25 mouse cellular contexts compared by ENCODE assay signal in the genomic region with DNA sequence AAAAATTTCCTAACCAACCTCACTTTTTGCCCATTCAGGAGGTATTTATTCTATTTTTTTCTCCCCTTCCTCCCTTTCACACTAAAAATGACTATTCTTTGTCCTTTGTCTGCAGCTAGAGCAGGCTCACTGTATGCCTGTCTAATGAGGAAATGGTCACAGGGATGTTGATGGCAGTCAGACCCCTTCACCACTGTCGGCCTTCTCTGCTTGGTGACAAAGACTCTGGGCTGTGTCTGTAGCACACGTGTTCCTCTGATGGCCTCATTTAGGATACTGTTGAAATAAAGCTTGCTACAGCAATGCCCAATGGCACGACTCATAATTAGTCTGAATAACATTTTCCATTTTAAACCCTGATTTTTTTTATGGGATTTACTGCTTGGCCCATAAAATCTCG.
DNase-seq lines count a peak whose midpoint lies in the region; ATAC-seq and TF ChIP-seq lines count a peak whose summit lies in the region.
"Had no signal": no experiment of that assay in that cellular context is flagged by ENCODE, and none has a peak within 500 bp of the region (broad histone marks: within the 10 kb centered on the region; RNA-seq: fewer than 3 reads in every experiment).

No protein-coding gene starts in this region.

- no peak for DNase-seq in limb, embryonic 10.5 days (ENCODE audit: low spot score)
- peak; percentile 55 for DNase-seq in brain, embryonic 14.5 days (ENCODE audit: low read depth)
- no peak for DNase-seq in limb, embryonic 14.5 days (ENCODE audit: low spot score)
- DNase-seq in frontal cortex, postnatal 25 days (ENCODE audit: low spot score in 2 of 2) = no peak
- DNase-seq: adrenal gland, adult 8-10 months; adrenal gland, postnatal 25 days; cerebellum, adult 11 months; cerebellum, adult 2 months; cerebellum, adult 9-11 months; cerebellum, postnatal 25 days; gastrocnemius, postnatal 25 days; heart, adult 2 months had no signal

- H3K4me1 ChIP-seq in forebrain, embryonic 16.5 days (replicated peaks; ENCODE audit: control insufficient read depth, insufficient read depth, low read length) = 0 out of 2 replicates have a peak, but pooled peaks cover 3% of the 10 kb centered on the region
- H3K4me1 ChIP-seq in forebrain, embryonic 12.5 days = no peaks in the 10 kb centered on the region
- H3K4me1 ChIP-seq in limb, embryonic 12.5 days (replicated peaks) = peaks cover 26% of the 10 kb centered on the region
- peaks cover 13% of the 10 kb centered on the region for H3K4me1 ChIP-seq in limb, embryonic 10.5 days
- peaks cover 20% of the 10 kb centered on the region for H3K4me1 ChIP-seq in limb, embryonic 14.5 days (ENCODE audit: control insufficient read depth, insufficient read depth, low read length)
- H3K4me1 ChIP-seq: embryonic facial prominence, embryonic 12.5 days; heart, embryonic 10.5 days; hindbrain, embryonic 12.5 days had no signal

- TF ChIP-seq CTCF in brain, embryonic 14.5 days (IDR thresholded peaks at IDR 0.05; ENCODE audit: borderline replicate concordance, extremely low read depth, insufficient read depth, insufficient read length) = no peak

- no peak overlapping the region for H3K4me2 ChIP-seq in forebrain, embryonic 16.5 days (ENCODE audit: low read length)
- no peak overlapping the region for H3K4me2 ChIP-seq in forebrain, embryonic 12.5 days
- no peak overlapping the region for H3K4me2 ChIP-seq in limb, embryonic 12.5 days
- no peak overlapping the region for H3K4me2 ChIP-seq in limb, embryonic 14.5 days (replicated peaks; ENCODE audit: low read depth, low read length, severe bottlenecking)
- H3K4me2 ChIP-seq: embryonic facial prominence, embryonic 12.5 days; embryonic facial prominence, embryonic 15.5 days; forebrain, embryonic 15.5 days; heart, embryonic 13.5 days; hindbrain, embryonic 12.5 days; hindbrain, embryonic 15.5 days had no signal

- no peaks in the 10 kb centered on the region for H3K27me3 ChIP-seq in forebrain, embryonic 16.5 days (replicated peaks; ENCODE audit: control insufficient read depth, insufficient read depth, low read length)
- H3K27me3 ChIP-seq in forebrain, embryonic 12.5 days = no peaks in the 10 kb centered on the region
- no peaks in the 10 kb centered on the region for H3K27me3 ChIP-seq in limb, embryonic 12.5 days
- no peaks in the 10 kb centered on the region for H3K27me3 ChIP-seq in limb, embryonic 10.5 days (ENCODE audit: low read depth, poor library complexity, severe bottlenecking)
- H3K27me3 ChIP-seq in limb, embryonic 14.5 days (ENCODE audit: control insufficient read depth, insufficient read depth, low read length) = no peaks in the 10 kb centered on the region
- H3K27me3 ChIP-seq: embryonic facial prominence, embryonic 12.5 days; embryonic facial prominence, embryonic 15.5 days; forebrain, embryonic 15.5 days; heart, embryonic 13.5 days; hindbrain, embryonic 12.5 days; hindbrain, embryonic 15.5 days had no signal

- no peaks in the 10 kb centered on the region for H3K36me3 ChIP-seq in forebrain, embryonic 16.5 days (ENCODE audit: control insufficient read depth, insufficient read depth)
- no peaks in the 10 kb centered on the region for H3K36me3 ChIP-seq in forebrain, embryonic 12.5 days (replicated peaks)
- no peaks in the 10 kb centered on the region for H3K36me3 ChIP-seq in limb, embryonic 12.5 days
- H3K36me3 ChIP-seq in limb, embryonic 10.5 days = no peaks in the 10 kb centered on the region
- H3K36me3 ChIP-seq in limb, embryonic 14.5 days (ENCODE audit: control insufficient read depth, insufficient read depth, low read length) = no peaks in the 10 kb centered on the region
- H3K36me3 ChIP-seq: embryonic facial prominence, embryonic 12.5 days; embryonic facial prominence, embryonic 15.5 days; forebrain, embryonic 15.5 days; heart, embryonic 10.5 days; heart, embryonic 13.5 days; hindbrain, embryonic 12.5 days; hindbrain, embryonic 15.5 days had no signal

- no peak overlapping the region for H3K27ac ChIP-seq in forebrain, embryonic 16.5 days (ENCODE audit: low read length)
- no peak overlapping the region for H3K27ac ChIP-seq in forebrain, embryonic 12.5 days
- peak overlapping the region; percentile 72 for H3K27ac ChIP-seq in limb, embryonic 12.5 days
- no peak overlapping the region for H3K27ac ChIP-seq in limb, embryonic 10.5 days
- H3K27ac ChIP-seq in limb, embryonic 14.5 days (replicated peaks; ENCODE audit: low read depth, low read length) = peak overlapping the region; percentile 33; the same call in 1 of the 2 replicates
- H3K27ac ChIP-seq: embryonic facial prominence, embryonic 12.5 days; embryonic facial prominence, embryonic 15.5 days; forebrain, embryonic 15.5 days; heart, adult 2 months; heart, embryonic 10.5 days; heart, embryonic 13.5 days; hindbrain, embryonic 12.5 days; hindbrain, embryonic 15.5 days had no signal

- TF ChIP-seq POLR2A in brain, embryonic 14.5 days (IDR thresholded peaks at IDR 0.05; ENCODE audit: borderline replicate concordance, extremely low read depth, insufficient read depth, insufficient read length, poor library complexity, severe bottlenecking) = no peak
- TF ChIP-seq POLR2A in limb, embryonic 14.5 days (IDR thresholded peaks at IDR 0.05; ENCODE audit: borderline replicate concordance, extremely low read depth, insufficient read depth, insufficient read length) = no peak

- H3K9me3 ChIP-seq in forebrain, embryonic 16.5 days (ENCODE audit: control insufficient read depth, low read length) = no peaks in the 10 kb centered on the region
- H3K9me3 ChIP-seq in forebrain, embryonic 12.5 days = no peaks in the 10 kb centered on the region
- H3K9me3 ChIP-seq in limb, embryonic 12.5 days = no peaks in the 10 kb centered on the region
- H3K9me3 ChIP-seq in limb, embryonic 10.5 days (replicated peaks) = no peaks in the 10 kb centered on the region
- no peaks in the 10 kb centered on the region for H3K9me3 ChIP-seq in limb, embryonic 14.5 days (ENCODE audit: control insufficient read depth, low read length)
- H3K9me3 ChIP-seq: embryonic facial prominence, embryonic 12.5 days; embryonic facial prominence, embryonic 15.5 days; forebrain, embryonic 15.5 days; heart, embryonic 10.5 days; heart, embryonic 13.5 days; hindbrain, embryonic 12.5 days; hindbrain, embryonic 15.5 days had no signal

- H3K4me3 ChIP-seq in forebrain, embryonic 16.5 days (replicated peaks; ENCODE audit: low read length) = no peak overlapping the region
- no peak overlapping the region for H3K4me3 ChIP-seq in forebrain, embryonic 12.5 days (replicated peaks)
- H3K4me3 ChIP-seq in limb, embryonic 12.5 days (replicated peaks) = no peak overlapping the region
- H3K4me3 ChIP-seq in limb, embryonic 10.5 days = no peak overlapping the region
- H3K4me3 ChIP-seq in limb, embryonic 14.5 days (replicated peaks; ENCODE audit: low read length) = no peak overlapping the region
- H3K4me3 ChIP-seq: embryonic facial prominence, embryonic 12.5 days; embryonic facial prominence, embryonic 15.5 days; forebrain, embryonic 15.5 days; heart, adult 2 months; heart, embryonic 10.5 days; heart, embryonic 13.5 days; hindbrain, embryonic 12.5 days; hindbrain, embryonic 15.5 days had no signal

- peak; percentile 64; the same call in 1 of the 2 replicates for ATAC-seq in forebrain, embryonic 16.5 days
- ATAC-seq in forebrain, embryonic 12.5 days (ENCODE audit: low FRiP score) = no peak; the same call in 1 of the 2 replicates
- ATAC-seq in limb, embryonic 12.5 days (ENCODE audit: insufficient number of reproducible peaks, insufficient read depth, low FRiP score, low TSS enrichment, low read depth) = peak; percentile 54; the same call in 1 of the 2 replicates
- no peak for ATAC-seq in limb, embryonic 14.5 days (ENCODE audit: low FRiP score, low read depth)
- ATAC-seq: activated CD4-positive, CD25-positive, alpha-beta regulatory T cell, adult 4 months; CD4-positive, CD25-positive, alpha-beta regulatory T cell, adult 4 months; intestine, postnatal 0 days had no signal

- H3K9ac ChIP-seq in forebrain, embryonic 16.5 days (replicated peaks; ENCODE audit: low read depth, low read length) = no peak overlapping the region
- no peak overlapping the region for H3K9ac ChIP-seq in forebrain, embryonic 12.5 days
- H3K9ac ChIP-seq in limb, embryonic 12.5 days (replicated peaks) = no peak overlapping the region
- H3K9ac ChIP-seq in limb, embryonic 14.5 days (ENCODE audit: low read depth, low read length, severe bottlenecking) = no peak overlapping the region
- H3K9ac ChIP-seq: embryonic facial prominence, embryonic 12.5 days; embryonic facial prominence, embryonic 15.5 days; forebrain, embryonic 15.5 days; heart, embryonic 13.5 days; hindbrain, embryonic 12.5 days; hindbrain, embryonic 15.5 days had no signal

- 37% methylated on average over 4 of the region's 4 CpGs for WGBS in forebrain, embryonic 16.5 days
- WGBS in forebrain, embryonic 12.5 days = 68% methylated on average over 4 of the region's 4 CpGs
- WGBS in limb, embryonic 12.5 days = 48% methylated on average over 4 of the region's 4 CpGs
- 90% methylated on average over 4 of the region's 4 CpGs for WGBS in limb, embryonic 10.5 days
- WGBS in limb, embryonic 14.5 days = 30% methylated on average over 4 of the region's 4 CpGs

Comparison
In these comparisons a context has a peak if more than half of its experiments do, and no peak if none do; other contexts are left out.
1. ATAC-seq: peak in forebrain, embryonic 16.5 days (single experiment) and limb, embryonic 12.5 days (single experiment); none in forebrain, embryonic 12.5 days (single experiment) and limb, embryonic 14.5 days (single experiment).
2. H3K27ac ChIP-seq: peak in limb, embryonic 12.5 days (single experiment) and limb, embryonic 14.5 days (single experiment); none in forebrain, embryonic 16.5 days (single experiment), forebrain, embryonic 12.5 days (single experiment) and limb, embryonic 10.5 days (single experiment).